Mouse (Mus musculus): ENCODE measurements around the gene Ugt2b5. TPM values are rescaled to one million over a fixed set of nuclear protein-coding genes. Genes with fewer than 3 reads are reported as not detected.
A peak's percentile ranks its signal among the peaks of the same experiment; 100 is the strongest.
"Not testable (repeated sequence)": the region's sequence is repeated elsewhere in the genome, so short reads cannot be mapped to it uniquely, and the experiment has no call there.

Ugt2b5 gene
- 0.07 and 0.24 TPM in 2 replicates for polyA plus RNA-seq (2015; fragmentation: Nextera tagmentation; extraction: Ambion mirVana)

DNA sequence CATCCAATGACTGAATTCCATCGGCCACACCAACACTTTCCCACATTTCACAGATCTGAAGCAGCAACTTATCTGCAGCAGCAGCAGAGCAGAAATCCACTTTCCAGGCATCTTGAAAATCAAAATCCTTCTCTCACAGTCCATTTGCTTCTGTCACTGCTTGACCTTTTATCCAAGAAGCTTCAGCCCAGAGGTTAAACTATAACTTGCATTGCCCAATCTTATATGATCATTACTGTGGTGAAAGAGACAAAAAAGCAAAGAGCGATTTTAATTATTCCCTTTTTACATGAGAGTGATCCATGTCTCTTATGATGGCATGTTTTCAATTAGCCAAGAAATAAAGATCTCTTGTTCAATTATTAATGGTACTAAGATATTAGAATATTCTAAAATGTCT is at the start of gene Ugt2b5:
Gene Ugt2b5, minus strand, starts transcription at position 123 of the 400 bp plus-strand sequence.
- H3K4me3 ChIP-seq (ENCODE audit: low read length); H3K27ac ChIP-seq (ENCODE audit: low read depth, low read length); H3K4me1 ChIP-seq (ENCODE audit: control insufficient read depth, insufficient read depth, low read depth, low read length); H3K9me3 ChIP-seq (ENCODE audit: control insufficient read depth, low read length); H3K36me3 ChIP-seq (ENCODE audit: control insufficient read depth, insufficient read depth, low read length); H3K9ac ChIP-seq (ENCODE audit: low read depth, low read length); H3K27me3 ChIP-seq (replicated peaks; ENCODE audit: control insufficient read depth, insufficient read depth, low read length); H3K4me2 ChIP-seq (ENCODE audit: low read length); ATAC-seq: not testable (repeated sequence)
- 98% methylated on average over 1 of the region's 2 CpGs for WGBS

DNA sequence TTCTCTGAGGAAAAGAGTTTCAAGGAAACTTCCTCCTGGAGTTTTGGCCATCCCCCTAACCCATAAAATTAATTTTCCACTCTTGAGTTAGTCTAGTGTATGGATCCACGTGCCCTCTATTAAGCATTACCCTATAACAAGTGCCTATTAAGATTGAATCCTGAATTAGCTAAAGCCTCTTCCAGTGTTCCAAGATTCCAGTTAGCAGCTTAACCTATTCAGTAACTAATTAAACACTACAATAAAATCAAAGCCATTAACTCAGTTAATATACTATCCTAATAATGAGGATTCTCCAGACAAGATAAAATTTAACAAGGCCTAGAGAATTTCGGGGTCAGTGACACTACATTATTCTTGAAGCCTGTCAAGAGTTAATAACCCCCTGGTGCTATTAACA is 35.7 kb upstream of the Ugt2b5 start:
- H3K9me3 ChIP-seq (ENCODE audit: control insufficient read depth, low read length); H3K4me3 ChIP-seq (ENCODE audit: low read length); H3K27ac ChIP-seq (ENCODE audit: low read depth, low read length); ATAC-seq; H3K4me2 ChIP-seq (ENCODE audit: low read length); H3K9ac ChIP-seq (ENCODE audit: low read depth, low read length); H3K4me1 ChIP-seq (ENCODE audit: control insufficient read depth, insufficient read depth, low read depth, low read length); H3K36me3 ChIP-seq (ENCODE audit: control insufficient read depth, insufficient read depth, low read length); H3K27me3 ChIP-seq (replicated peaks; ENCODE audit: control insufficient read depth, insufficient read depth, low read length): not testable (repeated sequence)
- 53% methylated on average over 2 of the region's 2 CpGs for WGBS

DNA sequence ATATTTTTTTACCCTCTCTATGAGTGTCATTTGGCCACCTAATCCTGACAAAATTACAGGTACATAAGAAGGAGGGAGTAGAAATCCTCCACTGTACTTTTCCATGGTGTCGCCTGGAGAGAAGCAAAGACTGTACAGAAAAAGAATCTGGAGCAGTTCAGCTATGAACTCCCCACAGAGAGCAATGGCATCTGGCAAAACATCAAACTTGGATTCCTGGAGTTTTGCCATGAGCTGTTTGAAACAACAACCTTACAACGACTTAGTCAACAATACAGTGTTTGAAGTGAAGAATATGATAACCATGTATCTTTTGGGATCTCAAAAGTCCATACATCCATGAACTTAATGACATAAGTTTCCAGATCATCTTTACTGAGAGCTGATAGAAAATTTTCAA is 34.6 kb upstream of the Ugt2b5 start:
- no peak overlapping the region for H3K27ac ChIP-seq (ENCODE audit: low read depth, low read length)
- no peaks in the 10 kb centered on the region for H3K9me3 ChIP-seq (ENCODE audit: control insufficient read depth, low read length)
- WGBS: 57% methylated on average over 2 of the region's 2 CpGs
- no peak for ATAC-seq
- no peak overlapping the region for H3K4me2 ChIP-seq (ENCODE audit: low read length)
- no peaks in the 10 kb centered on the region for H3K27me3 ChIP-seq (replicated peaks; ENCODE audit: control insufficient read depth, insufficient read depth, low read length)
- no peaks in the 10 kb centered on the region for H3K4me1 ChIP-seq (ENCODE audit: control insufficient read depth, insufficient read depth, low read depth, low read length)
- H3K36me3 ChIP-seq (ENCODE audit: control insufficient read depth, insufficient read depth, low read length): no peaks in the 10 kb centered on the region
- no peak overlapping the region for H3K9ac ChIP-seq (ENCODE audit: low read depth, low read length)
- H3K4me3 ChIP-seq (ENCODE audit: low read length): no peak overlapping the region

- ATAC-seq: no peak
- 78% methylated on average over 8 of the region's 8 CpGs for WGBS
- Histone ChIP-seq H3K4me1 (ENCODE audit: control insufficient read depth, insufficient read depth, low read depth, low read length) (no peaks in the 10 kb centered on the region), H3K4me3 (ENCODE audit: low read length) (no peak overlapping the region), H3K36me3 (ENCODE audit: control insufficient read depth, insufficient read depth, low read length) (no peaks in the 10 kb centered on the region), H3K27me3 (replicated peaks; ENCODE audit: control insufficient read depth, insufficient read depth, low read length) (no peaks in the 10 kb centered on the region), H3K9me3 (ENCODE audit: control insufficient read depth, low read length) (no peaks in the 10 kb centered on the region), H3K9ac (ENCODE audit: low read depth, low read length) (no peak overlapping the region), H3K27ac (ENCODE audit: low read depth, low read length) (no peak overlapping the region), H3K4me2 (ENCODE audit: low read length) (no peak overlapping the region)
These were observed 7.8 kb upstream of the Ugt2b5 start for GRCm38 (mm10) chr5:87147741-87148454.

DNA sequence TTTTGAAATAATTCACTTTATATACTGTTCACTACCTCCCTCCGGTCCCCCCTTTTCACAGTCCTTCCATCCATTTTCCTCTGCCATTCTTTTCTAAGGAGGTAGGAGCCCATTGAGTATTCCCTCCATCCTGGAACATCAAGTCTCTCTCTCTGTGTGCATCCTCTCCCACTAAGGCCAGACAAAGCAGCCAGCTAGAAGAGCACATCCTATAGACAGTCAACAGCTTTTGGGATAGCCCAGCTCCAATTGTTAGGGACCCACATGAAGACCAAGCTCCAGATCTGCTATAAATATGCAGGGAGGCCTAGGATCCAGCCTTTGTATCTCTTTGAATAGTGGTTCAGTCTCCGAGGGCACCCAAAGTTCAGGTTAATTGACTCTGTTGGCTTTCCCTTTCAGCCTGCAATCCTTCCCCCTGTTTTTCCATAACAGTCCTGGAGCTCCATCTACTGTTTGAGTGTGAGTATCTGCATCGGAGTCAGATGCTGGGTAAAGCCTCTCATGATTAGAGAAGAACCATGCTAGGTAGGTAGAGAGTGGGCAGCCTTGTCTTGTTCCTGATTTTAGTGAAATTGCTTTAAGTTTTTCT is 2.8 kb upstream of the Ugt2b5 start:
- Histone ChIP-seq H3K9me3 (ENCODE audit: control insufficient read depth, low read length) (no peaks in the 10 kb centered on the region), H3K27ac (ENCODE audit: low read depth, low read length) (no peak overlapping the region), H3K4me1 (ENCODE audit: control insufficient read depth, insufficient read depth, low read depth, low read length) (no peaks in the 10 kb centered on the region), H3K27me3 (replicated peaks; ENCODE audit: control insufficient read depth, insufficient read depth, low read length) (no peaks in the 10 kb centered on the region), H3K9ac (ENCODE audit: low read depth, low read length) (no peak overlapping the region), H3K36me3 (ENCODE audit: control insufficient read depth, insufficient read depth, low read length) (no peaks in the 10 kb centered on the region), H3K4me3 (ENCODE audit: low read length) (no peak overlapping the region), H3K4me2 (ENCODE audit: low read length) (no peak overlapping the region)
- ATAC-seq: peak; percentile 48; the same call in 1 of the 2 replicates
- 35% methylated on average over 3 of the region's 3 CpGs for WGBS

DNA sequence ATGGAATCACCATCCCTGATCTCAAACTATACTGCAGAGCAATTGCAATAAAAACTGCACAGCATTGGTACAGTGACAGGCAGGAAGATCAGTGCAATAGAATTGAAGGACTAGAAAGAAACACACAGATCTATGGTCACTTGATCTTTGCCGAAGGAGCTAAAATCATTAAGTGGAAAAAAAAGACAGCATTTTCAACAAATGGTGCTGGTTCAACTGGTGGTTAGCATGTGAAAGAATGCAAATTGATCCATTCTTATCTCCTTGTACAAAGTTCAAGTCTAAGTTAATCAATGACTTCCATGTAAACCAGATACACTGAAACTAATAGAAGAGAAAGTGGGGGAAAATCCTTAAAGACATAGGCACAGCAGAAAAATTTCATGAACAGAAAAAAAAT is 36.4 kb downstream of the Ugt2b5 start:
- H3K9ac ChIP-seq (ENCODE audit: low read depth, low read length); H3K4me3 ChIP-seq (ENCODE audit: low read length); ATAC-seq; H3K9me3 ChIP-seq (ENCODE audit: control insufficient read depth, low read length); H3K36me3 ChIP-seq (ENCODE audit: control insufficient read depth, insufficient read depth, low read length); H3K27me3 ChIP-seq (replicated peaks; ENCODE audit: control insufficient read depth, insufficient read depth, low read length); H3K27ac ChIP-seq (ENCODE audit: low read depth, low read length); H3K4me2 ChIP-seq (ENCODE audit: low read length); H3K4me1 ChIP-seq (ENCODE audit: control insufficient read depth, insufficient read depth, low read depth, low read length): not testable (repeated sequence)
- WGBS: 93% methylated on average over 1 of the region's 1 CpGs

GRCm38 (mm10) chr5:87092346-87093027 is 47.6 kb downstream of the Ugt2b5 start, which contains the start of gene Ugt2b36:
Gene Ugt2b36, minus strand, starts transcription at chr5:87092555.
- Histone ChIP-seq H3K4me2 (ENCODE audit: low read length) (no peak within 1 kb of the TSS), H3K36me3 (ENCODE audit: control insufficient read depth, insufficient read depth, low read length) (no peaks in the 10 kb centered on the region), H3K4me1 (ENCODE audit: control insufficient read depth, insufficient read depth, low read depth, low read length) (no peaks in the 10 kb centered on the region), H3K27me3 (replicated peaks; ENCODE audit: control insufficient read depth, insufficient read depth, low read length) (no peaks in the 10 kb centered on the region), H3K27ac (ENCODE audit: low read depth, low read length) (no peak within 1 kb of the TSS), H3K4me3 (ENCODE audit: low read length) (no peak within 1 kb of the TSS), H3K9me3 (ENCODE audit: control insufficient read depth, low read length) (no peaks in the 10 kb centered on the region), H3K9ac (ENCODE audit: low read depth, low read length) (no peak within 1 kb of the TSS)
- ATAC-seq: no peak
- 86% methylated on average over 1 of the region's 1 CpGs for WGBS

DNA sequence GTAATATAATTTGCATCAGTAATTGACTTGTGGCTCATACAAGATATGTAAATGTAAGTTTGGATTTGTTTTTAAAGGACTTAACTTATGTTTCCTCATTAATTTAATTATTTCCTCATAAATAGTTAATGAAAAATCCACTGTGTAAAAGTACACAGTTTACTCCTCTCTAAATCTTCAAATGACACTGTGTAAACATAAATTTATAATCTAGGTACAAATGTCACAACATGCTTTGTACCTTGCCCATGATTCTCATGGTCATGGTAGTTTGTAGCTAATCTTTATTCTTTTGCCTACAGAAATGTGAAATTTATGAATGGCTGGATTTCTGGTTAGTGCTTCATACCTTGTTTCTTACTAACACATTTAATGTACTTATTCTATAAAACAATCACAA is 49.0 kb downstream of the Ugt2b5 start:
- Histone ChIP-seq H3K27me3 (replicated peaks; ENCODE audit: control insufficient read depth, insufficient read depth, low read length) (no peaks in the 10 kb centered on the region), H3K9ac (ENCODE audit: low read depth, low read length) (no peak overlapping the region), H3K27ac (ENCODE audit: low read depth, low read length) (no peak overlapping the region), H3K9me3 (ENCODE audit: control insufficient read depth, low read length) (no peaks in the 10 kb centered on the region), H3K4me2 (ENCODE audit: low read length) (no peak overlapping the region), H3K4me3 (ENCODE audit: low read length) (no peak overlapping the region), H3K4me1 (ENCODE audit: control insufficient read depth, insufficient read depth, low read depth, low read length) (no peaks in the 10 kb centered on the region), H3K36me3 (ENCODE audit: control insufficient read depth, insufficient read depth, low read length) (no peaks in the 10 kb centered on the region)
- no peak for ATAC-seq

GRCm38 (mm10) chr5:87089264-87089663 is 50.9 kb downstream of the Ugt2b5 start:
- Histone ChIP-seq H3K9me3 (ENCODE audit: control insufficient read depth, low read length) (no peaks in the 10 kb centered on the region), H3K36me3 (ENCODE audit: control insufficient read depth, insufficient read depth, low read length) (no peaks in the 10 kb centered on the region), H3K27ac (ENCODE audit: low read depth, low read length) (no peak overlapping the region), H3K9ac (ENCODE audit: low read depth, low read length) (no peak overlapping the region), H3K4me3 (ENCODE audit: low read length) (no peak overlapping the region), H3K4me2 (ENCODE audit: low read length) (no peak overlapping the region), H3K27me3 (replicated peaks; ENCODE audit: control insufficient read depth, insufficient read depth, low read length) (no peaks in the 10 kb centered on the region), H3K4me1 (ENCODE audit: control insufficient read depth, insufficient read depth, low read depth, low read length) (no peaks in the 10 kb centered on the region)
- ATAC-seq: no peak

Data from hindbrain, embryonic 16.5 days (tissue).